Mouse (Mus musculus) liver, adult 2 months (tissue): ENCODE data around the gene Hps6.

Experiments used
- CTCF ChIP-seq: fragments of 200-500 bp; IDR thresholded peaks from 2 replicates; pipeline ENCODE4 v1.5.1; 2011; ENCODE audit warnings: low read depth, low read length, control low read depth
- POLR2A ChIP-seq: fragments of 200-500 bp; IDR thresholded peaks from 2 replicates; pipeline ENCODE4 v1.6.1; 2011; ENCODE audit warnings: low read length, control low read depth; ENCODE audit not compliant: insufficient read depth; ENCODE audit errors: extremely low read depth

GRCm38 (mm10) chr19:45960770-45961169 is 42.5 kb upstream of the Hps6 start:
- TF ChIP-seq CTCF = no peak
- no peak for TF ChIP-seq POLR2A
